Mouse (Mus musculus): ENCODE data around the gene Cercam. TPM values are rescaled to one million over a fixed set of nuclear protein-coding genes. Genes with fewer than 3 reads are reported as not detected.

Gene Cercam
- total and polyA plus RNA-seq, 2 experiments from 2014 or later: 22.8 to 28.0 TPM

- DNase-seq (ENCODE audit: low spot score) (no peak), ATAC-seq (ENCODE audit: low FRiP score) (no peak)
- TF ChIP-seq CTCF (IDR thresholded peaks at IDR 0.05): no peak
- Histone ChIP-seq H3K4me1 (ENCODE audit: insufficient read depth, low read length) (no peaks in the 10 kb centered on the region), H3K9ac (replicated peaks; ENCODE audit: low read length, poor library complexity, severe bottlenecking) (no peak overlapping the region), H3K27ac (ENCODE audit: low read depth, low read length) (no peak overlapping the region), H3K36me3 (ENCODE audit: insufficient read depth, low read length) (peaks cover 74% of the 10 kb centered on the region), H3K9me3 (ENCODE audit: low read length) (no peaks in the 10 kb centered on the region), H3K4me3 (ENCODE audit: low read depth, low read length) (no peak overlapping the region), H3K4me2 (ENCODE audit: low read depth, low read length, poor library complexity, severe bottlenecking) (no peak overlapping the region), H3K27me3 (ENCODE audit: insufficient read depth, low read length) (no peaks in the 10 kb centered on the region)
- 88% methylated on average over 5 of the region's 5 CpGs for WGBS
Observed at GRCm38 (mm10) chr2:29926542-29926941, 57.6 kb downstream of the Cercam start.

DNA sequence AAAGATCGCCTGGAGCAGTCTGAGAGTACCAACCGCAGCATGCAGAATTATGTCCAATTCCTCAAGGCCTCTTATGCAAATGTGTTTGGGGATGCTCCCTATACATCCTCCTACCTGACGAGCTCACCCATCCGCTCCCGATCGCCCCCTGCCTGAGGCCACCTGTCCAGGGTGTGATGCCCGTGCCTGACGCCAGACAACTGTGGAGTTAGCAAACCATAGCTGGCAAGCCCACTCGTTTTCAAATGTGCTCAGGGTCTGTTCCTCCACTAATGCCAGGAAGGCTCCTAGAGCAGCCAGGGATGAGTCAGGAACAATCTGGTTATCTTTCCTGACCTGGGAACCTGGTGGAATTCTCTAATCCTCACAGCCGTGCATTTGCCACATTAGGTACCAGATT lies 61.5 kb downstream of the Cercam start:
- no peak overlapping the region for H3K27ac ChIP-seq (ENCODE audit: low read depth, low read length)
- H3K4me2 ChIP-seq (ENCODE audit: low read depth, low read length, poor library complexity, severe bottlenecking): no peak overlapping the region
- H3K4me3 ChIP-seq (ENCODE audit: low read depth, low read length): no peak overlapping the region
- H3K4me1 ChIP-seq (ENCODE audit: insufficient read depth, low read length): no peaks in the 10 kb centered on the region
- H3K9ac ChIP-seq (replicated peaks; ENCODE audit: low read length, poor library complexity, severe bottlenecking): no peak overlapping the region
- no peak for TF ChIP-seq CTCF (IDR thresholded peaks at IDR 0.05)
- no peaks in the 10 kb centered on the region for H3K27me3 ChIP-seq (ENCODE audit: insufficient read depth, low read length)
- H3K9me3 ChIP-seq (ENCODE audit: low read length): no peaks in the 10 kb centered on the region
- ATAC-seq (ENCODE audit: low FRiP score) (no peak), DNase-seq (ENCODE audit: low spot score) (peak; percentile 20)
- H3K36me3 ChIP-seq (ENCODE audit: insufficient read depth, low read length): peaks cover 41% of the 10 kb centered on the region
- 87% methylated on average over 10 of the region's 10 CpGs for WGBS

DNA sequence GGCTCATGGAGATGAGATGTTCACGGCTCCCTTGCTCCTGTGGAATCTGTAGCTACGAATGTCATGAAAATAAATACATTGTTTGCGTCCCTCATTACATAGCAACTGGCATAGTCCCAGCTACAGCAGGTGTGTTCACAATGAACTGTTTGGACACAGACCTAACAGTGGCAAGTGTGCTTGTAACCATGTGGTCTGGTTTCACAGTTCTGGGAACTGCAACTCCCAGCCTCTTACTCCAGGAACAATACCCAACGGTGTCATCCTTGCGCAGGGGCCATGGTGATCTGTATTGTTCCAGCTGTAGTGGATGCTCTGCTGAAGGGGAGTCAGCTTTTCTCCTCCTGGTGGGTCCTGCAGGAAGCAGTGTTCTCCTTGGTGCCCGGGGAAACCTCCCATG lies 62.2 kb downstream of the Cercam start:
- no peak for ATAC-seq (ENCODE audit: low FRiP score)
- Histone ChIP-seq H3K4me3 (ENCODE audit: low read depth, low read length) (no peak overlapping the region), H3K4me2 (ENCODE audit: low read depth, low read length, poor library complexity, severe bottlenecking) (no peak overlapping the region), H3K36me3 (ENCODE audit: insufficient read depth, low read length) (peaks cover 34% of the 10 kb centered on the region), H3K9me3 (ENCODE audit: low read length) (no peaks in the 10 kb centered on the region), H3K4me1 (ENCODE audit: insufficient read depth, low read length) (no peaks in the 10 kb centered on the region), H3K27ac (ENCODE audit: low read depth, low read length) (no peak overlapping the region), H3K27me3 (ENCODE audit: insufficient read depth, low read length) (no peaks in the 10 kb centered on the region), H3K9ac (replicated peaks; ENCODE audit: low read length, poor library complexity, severe bottlenecking) (no peak overlapping the region)
- no peak for DNase-seq (ENCODE audit: low spot score)
- 84% methylated on average over 6 of the region's 6 CpGs for WGBS
- no peak for TF ChIP-seq CTCF (IDR thresholded peaks at IDR 0.05)

Small RNA genes within 50 kb of the gene (microRNA-seq; reads per million reads assigned to microRNA genes)
- not detected for gene Mir219a-2 (ENCODE audit: borderline number of aligned reads)
- not detected for gene Mir219b (ENCODE audit: borderline number of aligned reads)

Other genes with a start within 250 kb of the Cercam start
- 98.7 and 109 TPM in 2 replicates for gene Rapgef1, start 249.4 kb upstream of the Cercam start, total RNA-seq (2014; rRNA removed)
- gene Rapgef1, start 249.4 kb upstream of the Cercam start, polyA plus RNA-seq (2015; fragmentation: Nextera tagmentation; extraction: Ambion mirVana): 15.4 and 16.2 TPM in 2 replicates
- gene Gm13420, start 117.5 kb upstream of the Cercam start, total RNA-seq (2014; rRNA removed): 0.60 and 1.7 TPM in 2 replicates
- 0.21 and 0.65 TPM in 2 replicates for gene Gm13420, start 117.5 kb upstream of the Cercam start, polyA plus RNA-seq (2015; fragmentation: Nextera tagmentation; extraction: Ambion mirVana)
- not detected in 2 replicates for gene Gm13547, start 109.9 kb upstream of the Cercam start, total RNA-seq (2014; rRNA removed)
- not detected in 2 replicates for gene Gm13547, start 109.9 kb upstream of the Cercam start, polyA plus RNA-seq (2015; fragmentation: Nextera tagmentation; extraction: Ambion mirVana)
- gene Coq4, start 81.7 kb upstream of the Cercam start, total RNA-seq (2014; rRNA removed): 37.4 and 44.8 TPM in 2 replicates
- 32.1 and 37.5 TPM in 2 replicates for gene Coq4, start 81.7 kb upstream of the Cercam start, polyA plus RNA-seq (2015; fragmentation: Nextera tagmentation; extraction: Ambion mirVana)
- gene Trub2, start 80.7 kb upstream of the Cercam start, total RNA-seq (2014; rRNA removed): 36.7 and 50.7 TPM in 2 replicates
- 25.7 and 32.0 TPM in 2 replicates for gene Trub2, start 80.7 kb upstream of the Cercam start, polyA plus RNA-seq (2015; fragmentation: Nextera tagmentation; extraction: Ambion mirVana)
- 111 and 128 TPM in 2 replicates for gene Slc27a4, start 66.5 kb upstream of the Cercam start, total RNA-seq (2014; rRNA removed)
- 48.5 and 50.2 TPM in 2 replicates for gene Slc27a4, start 66.5 kb upstream of the Cercam start, polyA plus RNA-seq (2015; fragmentation: Nextera tagmentation; extraction: Ambion mirVana)
- gene Urm1, start 49.1 kb upstream of the Cercam start, total RNA-seq (2014; rRNA removed): 66.9 and 73.5 TPM in 2 replicates
- 30.7 and 32.6 TPM in 2 replicates for gene Urm1, start 49.1 kb upstream of the Cercam start, polyA plus RNA-seq (2015; fragmentation: Nextera tagmentation; extraction: Ambion mirVana)
- gene Odf2, start 20.1 kb downstream of the Cercam start, total RNA-seq (2014; rRNA removed): 77.0 and 102 TPM in 2 replicates
- gene Odf2, start 20.1 kb downstream of the Cercam start, polyA plus RNA-seq (2015; fragmentation: Nextera tagmentation; extraction: Ambion mirVana): 72.0 and 90.9 TPM in 2 replicates
- 37.7 and 45.5 TPM in 2 replicates for gene Gle1, start 66.3 kb downstream of the Cercam start, total RNA-seq (2014; rRNA removed)
- gene Gle1, start 66.3 kb downstream of the Cercam start, polyA plus RNA-seq (2015; fragmentation: Nextera tagmentation; extraction: Ambion mirVana): 55.0 and 56.0 TPM in 2 replicates
- 796 and 822 TPM in 2 replicates for gene Sptan1, start 96.4 kb downstream of the Cercam start, total RNA-seq (2014; rRNA removed)
- 193 and 200 TPM in 2 replicates for gene Sptan1, start 96.4 kb downstream of the Cercam start, polyA plus RNA-seq (2015; fragmentation: Nextera tagmentation; extraction: Ambion mirVana)
- gene Wdr34, start 179.7 kb downstream of the Cercam start, total RNA-seq (2014; rRNA removed): 87.3 and 96.1 TPM in 2 replicates
- gene Wdr34, start 179.7 kb downstream of the Cercam start, polyA plus RNA-seq (2015; fragmentation: Nextera tagmentation; extraction: Ambion mirVana): 76.2 and 82.7 TPM in 2 replicates
- gene Set, start 188.2 kb downstream of the Cercam start, total RNA-seq (2014; rRNA removed): 190 and 269 TPM in 2 replicates
- 302 and 345 TPM in 2 replicates for gene Set, start 188.2 kb downstream of the Cercam start, polyA plus RNA-seq (2015; fragmentation: Nextera tagmentation; extraction: Ambion mirVana)
- 1.7 and 2.4 TPM in 2 replicates for gene Pkn3, start 208.5 kb downstream of the Cercam start, total RNA-seq (2014; rRNA removed)
- 0.73 and 1.2 TPM in 2 replicates for gene Pkn3, start 208.5 kb downstream of the Cercam start, polyA plus RNA-seq (2015; fragmentation: Nextera tagmentation; extraction: Ambion mirVana)
- 17.7 and 30.7 TPM in 2 replicates for gene Zdhhc12, start 224.5 kb downstream of the Cercam start, total RNA-seq (2014; rRNA removed)
- gene Zdhhc12, start 224.5 kb downstream of the Cercam start, polyA plus RNA-seq (2015; fragmentation: Nextera tagmentation; extraction: Ambion mirVana): 23.8 and 28.9 TPM in 2 replicates

Measured in midbrain, postnatal 0 days (tissue).